Mouse (Mus musculus) right cerebral cortex, adult 2 months (tissue): ENCODE measurements around the gene Olfr1200.

Source experiments
- DNase-seq, 2 experiments: peaks; one replicate each; pipeline ENCODE4 v3.0.0; 2021 to 2022; ENCODE audit warnings: low spot score in 2 of 2

Olfr1200 gene

DNA sequence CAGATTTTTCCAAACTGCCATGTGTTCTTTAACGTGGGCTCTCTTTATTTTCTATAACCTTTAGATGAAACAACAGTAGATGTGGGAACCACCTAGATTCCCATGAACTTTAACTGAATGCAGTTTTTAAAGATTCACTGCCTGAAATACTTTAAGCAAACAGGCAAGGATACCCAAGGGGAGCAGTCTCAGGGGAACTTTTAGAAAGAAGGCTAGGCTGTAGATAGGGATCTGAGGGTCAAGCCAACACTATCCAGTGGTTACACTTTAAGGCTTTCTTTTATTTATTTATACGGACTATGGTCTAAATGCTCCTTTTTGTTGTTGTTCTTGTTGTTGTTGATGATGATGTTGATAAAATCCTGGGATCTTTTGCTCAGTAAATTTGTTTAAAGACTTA, at the start of gene Olfr1200:
TSS of gene Olfr1200 (minus strand) at position 101 of the 400 bp plus-strand sequence.
- DNase-seq, result no peak

DNA sequence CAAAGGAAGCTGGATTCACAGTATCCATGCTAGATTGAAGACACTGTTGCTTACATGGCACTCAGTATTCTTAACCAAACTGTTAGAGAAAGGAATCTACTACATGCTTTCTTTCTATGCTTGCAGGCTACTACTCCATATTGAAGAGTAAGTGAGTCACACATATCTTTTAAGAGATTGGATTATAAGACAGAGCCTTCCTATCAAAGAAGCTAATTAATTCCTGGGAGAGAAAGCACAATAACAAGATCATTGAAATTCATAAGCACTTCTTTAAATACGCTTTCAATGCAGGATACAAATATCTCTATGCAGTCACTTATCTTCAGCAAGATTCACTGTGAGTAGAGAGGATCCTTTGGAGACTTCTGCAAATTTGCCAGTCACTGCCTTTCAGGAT, 43.9 kb upstream of the Olfr1200 start, which contains the start of gene Olfr1202:
TSS of gene Olfr1202 (plus strand) at position 301 of the 400 bp plus-strand sequence.
- DNase-seq, result no peak

DNA sequence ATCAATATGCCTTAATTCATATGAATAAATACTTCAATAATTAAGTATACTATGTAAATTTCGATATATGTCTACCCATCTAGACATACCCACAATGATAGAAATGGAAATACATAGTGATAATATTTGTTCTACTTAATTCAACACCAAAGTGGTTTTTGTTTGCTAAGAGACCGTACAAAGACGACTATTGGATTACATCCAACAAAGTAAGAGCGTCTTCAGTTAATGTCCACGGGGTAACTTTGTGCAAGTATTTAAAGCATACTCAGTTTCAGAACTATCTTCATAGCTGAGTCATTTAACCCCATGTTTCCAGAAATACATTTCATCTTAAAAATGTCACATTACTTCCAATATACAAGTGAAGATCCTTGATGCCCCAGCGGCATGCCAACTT, 22.4 kb upstream of the Olfr1200 start, which contains the start of gene Olfr1201:
TSS of gene Olfr1201 (plus strand) at position 301 of the 400 bp plus-strand sequence.
- no peak for DNase-seq

DNA sequence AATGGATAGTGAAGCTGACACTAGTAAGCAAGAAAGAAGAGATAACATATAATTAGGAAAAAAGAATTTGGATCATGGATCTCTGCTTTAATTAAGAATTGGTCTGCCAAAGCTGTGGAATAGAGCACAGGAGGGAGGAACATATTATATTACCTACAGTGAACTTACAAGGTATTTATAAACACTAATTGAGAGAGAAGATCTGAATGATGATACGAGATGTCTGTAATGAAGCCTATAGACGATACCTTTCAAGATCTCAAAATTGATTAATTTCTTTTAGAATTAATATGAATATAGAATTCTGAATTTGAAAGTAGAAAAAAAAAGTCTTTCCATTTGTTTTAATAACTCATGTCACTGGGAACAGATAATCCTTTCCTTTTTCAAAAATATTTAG, 9.9 kb downstream of the Olfr1200 start, which contains the start of gene Olfr1199:
TSS of gene Olfr1199 (minus strand) at position 101 of the 400 bp plus-strand sequence.
- no peak for DNase-seq

DNA sequence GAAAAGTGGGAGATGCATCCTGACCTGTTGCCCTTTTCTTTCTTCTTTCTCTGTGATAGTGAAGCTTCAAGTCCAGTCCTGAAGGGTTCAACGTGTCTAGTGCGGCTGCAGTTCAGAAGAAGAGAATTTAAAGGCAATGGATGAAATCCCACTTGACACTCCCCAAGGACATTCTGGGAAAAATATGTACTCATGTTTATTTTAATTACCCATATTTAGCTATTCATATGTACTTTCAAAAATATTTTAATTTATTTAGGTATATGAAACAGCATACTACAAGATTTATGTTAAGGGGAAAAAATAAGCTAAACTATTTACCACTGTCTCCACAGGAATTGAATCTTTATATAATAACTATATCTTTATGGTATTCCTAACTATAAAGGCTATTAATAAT, 19.0 kb downstream of the Olfr1200 start, which contains the start of gene Olfr1198:
TSS of gene Olfr1198 (minus strand) at position 101 of the 400 bp plus-strand sequence.
- no peak for DNase-seq

DNA sequence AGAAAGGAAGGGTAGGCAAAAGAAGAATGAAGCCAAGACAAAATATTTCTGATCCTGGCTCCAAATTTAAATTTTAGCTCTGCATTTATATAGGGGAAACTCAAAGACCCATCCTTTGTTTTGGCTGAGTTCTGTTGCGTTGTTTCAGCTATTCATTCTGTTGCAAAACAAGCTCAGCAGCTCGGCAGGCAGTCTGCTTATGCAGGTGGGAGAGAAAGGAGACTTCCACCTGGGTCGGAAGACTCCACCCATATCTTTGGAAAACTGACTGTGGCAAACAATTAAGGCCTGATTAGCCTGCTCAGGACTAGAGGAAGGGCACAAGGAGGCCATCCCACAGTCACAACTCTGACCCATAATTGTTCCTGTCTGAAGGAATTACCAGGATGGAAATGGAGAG, 26.9 kb downstream of the Olfr1200 start:
- DNase-seq, result no peak

DNA sequence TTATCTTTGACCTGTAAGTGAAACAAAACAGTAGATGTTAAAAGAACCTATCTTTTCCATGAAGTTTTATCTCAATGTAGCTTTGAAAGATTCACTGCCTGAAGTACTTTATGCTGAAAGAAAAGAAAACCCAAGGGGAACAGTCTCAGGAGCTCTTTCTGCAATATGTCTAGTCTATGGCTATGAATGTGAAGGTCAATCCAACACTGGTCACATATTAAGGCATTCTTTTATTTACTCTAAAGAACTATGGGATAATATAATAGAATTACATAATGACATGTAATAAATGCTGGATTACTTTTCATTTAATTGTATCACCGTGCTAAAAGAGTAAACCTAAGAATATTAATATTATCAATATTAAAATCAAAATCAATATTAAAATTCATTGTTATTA, 38.0 kb downstream of the Olfr1200 start, which contains the start of gene Olfr1197:
TSS of gene Olfr1197 (minus strand) at position 101 of the 400 bp plus-strand sequence.
- no peak for DNase-seq
